Mouse (Mus musculus) bone marrow macrophage, adult 2 months (primary cell): ENCODE results near the gene Glod4.

Source experiments
- CTCF ChIP-seq: IDR thresholded peaks from 2 replicates; pipeline ENCODE4 v1.5.1; 2012; ENCODE audit warnings: low read depth, mild to moderate bottlenecking, low read length, moderate library complexity
- POLR2A ChIP-seq: IDR thresholded peaks from 2 replicates; pipeline ENCODE4 v1.6.1; 2012; ENCODE audit warnings: mild to moderate bottlenecking, low read depth, low read length, borderline replicate concordance

DNA sequence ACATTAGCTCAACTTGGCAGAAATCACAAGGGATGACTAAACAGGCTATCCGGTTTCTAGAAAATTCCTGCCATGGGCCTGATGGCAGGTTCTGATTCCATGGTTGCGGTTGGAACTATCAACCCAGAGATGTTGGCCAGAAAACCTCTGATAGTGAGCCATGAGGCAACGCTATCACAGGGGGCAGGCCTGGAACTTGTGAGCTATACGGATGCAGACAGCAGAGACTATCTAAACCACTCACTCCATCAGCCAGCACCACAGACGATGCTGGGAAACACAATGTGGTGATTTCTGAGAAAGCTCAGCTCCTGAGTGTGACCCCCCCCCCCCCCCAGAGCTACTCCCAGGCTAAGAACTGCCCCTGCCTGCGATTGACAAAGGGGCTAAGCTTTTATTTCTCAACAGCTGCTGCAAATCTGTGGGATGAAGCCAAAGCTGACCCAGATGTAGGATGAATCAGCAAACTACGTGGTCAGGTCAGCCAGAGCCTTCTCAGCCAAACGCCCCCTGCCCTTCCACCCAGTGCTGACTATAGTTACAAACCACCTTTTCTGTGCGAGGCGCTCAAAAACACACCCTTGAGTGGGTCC is 43.1 kb upstream of the Glod4 start:
- TF ChIP-seq POLR2A (no peak), CTCF (no peak)
